Mouse (Mus musculus): Measurements from ENCODE around the gene Gbp9. TPM values are rescaled to one million over a fixed set of nuclear protein-coding genes. Genes with fewer than 3 reads are reported as not detected.
"Not testable (repeated sequence)": the region's sequence is repeated elsewhere in the genome, so short reads cannot be mapped to it uniquely, and the experiment has no call there.

The Gbp9 gene
- polyA plus RNA-seq, 1 experiment from 2014 or later = 2.9 TPM

GRCm38 (mm10) chr5:105068356-105068755, 71.0 kb downstream of the Gbp9 start:
- not testable (repeated sequence) for H3K27ac ChIP-seq (ENCODE audit: low read depth); H3K9ac ChIP-seq (ENCODE audit: low read length); DNase-seq (ENCODE audit: low spot score); H3K4me3 ChIP-seq (ENCODE audit: low read depth, low read length); H3K4me1 ChIP-seq (replicated peaks; ENCODE audit: control insufficient read depth, insufficient read depth, low read length); H3K4me2 ChIP-seq (ENCODE audit: low read length); H3K36me3 ChIP-seq (ENCODE audit: control insufficient read depth, insufficient read depth, low read length); H3K9me3 ChIP-seq (ENCODE audit: control insufficient read depth, low read length); ATAC-seq (replicated peaks; ENCODE audit: low FRiP score, low TSS enrichment, low read depth); H3K27me3 ChIP-seq (replicated peaks; ENCODE audit: control insufficient read depth, insufficient read depth, low read length)

- WGBS = 72% methylated on average over 2 of the region's 2 CpGs
Measured at GRCm38 (mm10) chr5:105064443-105064842, 74.9 kb downstream of the Gbp9 start.

GRCm38 (mm10) chr5:105063321-105063720, 76.0 kb downstream of the Gbp9 start:
- H3K27me3 ChIP-seq (replicated peaks; ENCODE audit: control insufficient read depth, insufficient read depth, low read length) = no peaks in the 10 kb centered on the region
- no peak overlapping the region for H3K4me3 ChIP-seq (ENCODE audit: low read depth, low read length)
- no peak overlapping the region for H3K27ac ChIP-seq (ENCODE audit: low read depth)
- no peaks in the 10 kb centered on the region for H3K36me3 ChIP-seq (ENCODE audit: control insufficient read depth, insufficient read depth, low read length)
- 67% methylated on average over 1 of the region's 1 CpGs for WGBS
- no peak for ATAC-seq (replicated peaks; ENCODE audit: low FRiP score, low TSS enrichment, low read depth)
- H3K4me2 ChIP-seq (ENCODE audit: low read length) = no peak overlapping the region
- no peak overlapping the region for H3K9ac ChIP-seq (ENCODE audit: low read length)
- H3K9me3 ChIP-seq (ENCODE audit: control insufficient read depth, low read length) = no peaks in the 10 kb centered on the region
- no peaks in the 10 kb centered on the region for H3K4me1 ChIP-seq (replicated peaks; ENCODE audit: control insufficient read depth, insufficient read depth, low read length)
- no peak for DNase-seq (ENCODE audit: low spot score)

More at GRCm38 (mm10) chr5:105064443-105064842, 74.9 kb downstream of the Gbp9 start:
- not testable (repeated sequence) for H3K9me3 ChIP-seq (ENCODE audit: control insufficient read depth, low read length); DNase-seq (ENCODE audit: low spot score); H3K27ac ChIP-seq (ENCODE audit: low read depth); H3K4me3 ChIP-seq (ENCODE audit: low read depth, low read length); H3K27me3 ChIP-seq (replicated peaks; ENCODE audit: control insufficient read depth, insufficient read depth, low read length); ATAC-seq (replicated peaks; ENCODE audit: low FRiP score, low TSS enrichment, low read depth); H3K4me1 ChIP-seq (replicated peaks; ENCODE audit: control insufficient read depth, insufficient read depth, low read length); H3K9ac ChIP-seq (ENCODE audit: low read length); H3K36me3 ChIP-seq (ENCODE audit: control insufficient read depth, insufficient read depth, low read length); H3K4me2 ChIP-seq (ENCODE audit: low read length)

GRCm38 (mm10) chr5:105062403-105062802, 76.9 kb downstream of the Gbp9 start:
- not testable (repeated sequence) for DNase-seq (ENCODE audit: low spot score); H3K27ac ChIP-seq (ENCODE audit: low read depth); ATAC-seq (replicated peaks; ENCODE audit: low FRiP score, low TSS enrichment, low read depth); H3K4me3 ChIP-seq (ENCODE audit: low read depth, low read length); H3K9ac ChIP-seq (ENCODE audit: low read length); H3K4me1 ChIP-seq (replicated peaks; ENCODE audit: control insufficient read depth, insufficient read depth, low read length); H3K36me3 ChIP-seq (ENCODE audit: control insufficient read depth, insufficient read depth, low read length); H3K9me3 ChIP-seq (ENCODE audit: control insufficient read depth, low read length); H3K4me2 ChIP-seq (ENCODE audit: low read length); H3K27me3 ChIP-seq (replicated peaks; ENCODE audit: control insufficient read depth, insufficient read depth, low read length)
- WGBS = 50% methylated on average over 2 of the region's 2 CpGs

- no peak overlapping the region for H3K4me3 ChIP-seq (ENCODE audit: low read depth, low read length)
- no peak overlapping the region for H3K4me2 ChIP-seq (ENCODE audit: low read length)
- H3K27me3 ChIP-seq (replicated peaks; ENCODE audit: control insufficient read depth, insufficient read depth, low read length) = no peaks in the 10 kb centered on the region
- no peaks in the 10 kb centered on the region for H3K9me3 ChIP-seq (ENCODE audit: control insufficient read depth, low read length)
- DNase-seq (ENCODE audit: low spot score) (no peak), ATAC-seq (replicated peaks; ENCODE audit: low FRiP score, low TSS enrichment, low read depth) (no peak)
- 87% methylated on average over 2 of the region's 2 CpGs for WGBS
- H3K9ac ChIP-seq (ENCODE audit: low read length) = no peak overlapping the region
- no peaks in the 10 kb centered on the region for H3K4me1 ChIP-seq (replicated peaks; ENCODE audit: control insufficient read depth, insufficient read depth, low read length)
- H3K27ac ChIP-seq (ENCODE audit: low read depth) = no peak overlapping the region
- H3K36me3 ChIP-seq (ENCODE audit: control insufficient read depth, insufficient read depth, low read length) = no peaks in the 10 kb centered on the region
Measured at GRCm38 (mm10) chr5:105060224-105060623, 79.1 kb downstream of the Gbp9 start.

GRCm38 (mm10) chr5:105055279-105055678, 84.1 kb downstream of the Gbp9 start:
- ATAC-seq (replicated peaks; ENCODE audit: low FRiP score, low TSS enrichment, low read depth) (no peak), DNase-seq (ENCODE audit: low spot score) (no peak)
- Histone ChIP-seq H3K27ac (ENCODE audit: low read depth) (no peak overlapping the region), H3K4me3 (ENCODE audit: low read depth, low read length) (no peak overlapping the region), H3K4me1 (replicated peaks; ENCODE audit: control insufficient read depth, insufficient read depth, low read length) (no peaks in the 10 kb centered on the region), H3K9ac (ENCODE audit: low read length) (no peak overlapping the region), H3K9me3 (ENCODE audit: control insufficient read depth, low read length) (no peaks in the 10 kb centered on the region), H3K27me3 (replicated peaks; ENCODE audit: control insufficient read depth, insufficient read depth, low read length) (no peaks in the 10 kb centered on the region), H3K4me2 (ENCODE audit: low read length) (no peak overlapping the region), H3K36me3 (ENCODE audit: control insufficient read depth, insufficient read depth, low read length) (no peaks in the 10 kb centered on the region)
- WGBS = 90% methylated on average over 2 of the region's 2 CpGs

GRCm38 (mm10) chr5:105053471-105054169, 85.7 kb downstream of the Gbp9 start:
- not testable (repeated sequence) for H3K4me2 ChIP-seq (ENCODE audit: low read length); H3K4me3 ChIP-seq (ENCODE audit: low read depth, low read length); H3K36me3 ChIP-seq (ENCODE audit: control insufficient read depth, insufficient read depth, low read length); DNase-seq (ENCODE audit: low spot score); H3K9ac ChIP-seq (ENCODE audit: low read length); H3K4me1 ChIP-seq (replicated peaks; ENCODE audit: control insufficient read depth, insufficient read depth, low read length); H3K27ac ChIP-seq (ENCODE audit: low read depth); ATAC-seq (replicated peaks; ENCODE audit: low FRiP score, low TSS enrichment, low read depth); H3K9me3 ChIP-seq (ENCODE audit: control insufficient read depth, low read length); H3K27me3 ChIP-seq (replicated peaks; ENCODE audit: control insufficient read depth, insufficient read depth, low read length)
- WGBS = 50% methylated on average over 1 of the region's 1 CpGs

- no peak overlapping the region for H3K4me3 ChIP-seq (ENCODE audit: low read depth, low read length)
- H3K9ac ChIP-seq (ENCODE audit: low read length) = no peak overlapping the region
- no peak for DNase-seq (ENCODE audit: low spot score)
- H3K27ac ChIP-seq (ENCODE audit: low read depth) = no peak overlapping the region
- no peaks in the 10 kb centered on the region for H3K9me3 ChIP-seq (ENCODE audit: control insufficient read depth, low read length)
- H3K4me2 ChIP-seq (ENCODE audit: low read length) = no peak overlapping the region
- no peaks in the 10 kb centered on the region for H3K4me1 ChIP-seq (replicated peaks; ENCODE audit: control insufficient read depth, insufficient read depth, low read length)
- no peaks in the 10 kb centered on the region for H3K36me3 ChIP-seq (ENCODE audit: control insufficient read depth, insufficient read depth, low read length)
- H3K27me3 ChIP-seq (replicated peaks; ENCODE audit: control insufficient read depth, insufficient read depth, low read length) = no peaks in the 10 kb centered on the region
- WGBS = 79% methylated on average over 2 of the region's 2 CpGs
- no peak for ATAC-seq (replicated peaks; ENCODE audit: low FRiP score, low TSS enrichment, low read depth)
Measured at GRCm38 (mm10) chr5:105032362-105032761, 107.0 kb downstream of the Gbp9 start.

All from intestine, embryonic 14.5 days (tissue).